Mouse (Mus musculus) lung, postnatal 0 days (tissue): Measurements from ENCODE around the gene Ciart.

Experiments
- CTCF ChIP-seq: IDR thresholded peaks from 2 replicates; pipeline ENCODE4 v1.5.1; 2016; ENCODE audit warnings: antibody characterized with exemption, mild to moderate bottlenecking
- EP300 ChIP-seq: IDR thresholded peaks from 2 replicates; pipeline ENCODE4 v1.6.1; 2016; ENCODE audit warnings: antibody characterized with exemption, mild to moderate bottlenecking, control low read depth

DNA sequence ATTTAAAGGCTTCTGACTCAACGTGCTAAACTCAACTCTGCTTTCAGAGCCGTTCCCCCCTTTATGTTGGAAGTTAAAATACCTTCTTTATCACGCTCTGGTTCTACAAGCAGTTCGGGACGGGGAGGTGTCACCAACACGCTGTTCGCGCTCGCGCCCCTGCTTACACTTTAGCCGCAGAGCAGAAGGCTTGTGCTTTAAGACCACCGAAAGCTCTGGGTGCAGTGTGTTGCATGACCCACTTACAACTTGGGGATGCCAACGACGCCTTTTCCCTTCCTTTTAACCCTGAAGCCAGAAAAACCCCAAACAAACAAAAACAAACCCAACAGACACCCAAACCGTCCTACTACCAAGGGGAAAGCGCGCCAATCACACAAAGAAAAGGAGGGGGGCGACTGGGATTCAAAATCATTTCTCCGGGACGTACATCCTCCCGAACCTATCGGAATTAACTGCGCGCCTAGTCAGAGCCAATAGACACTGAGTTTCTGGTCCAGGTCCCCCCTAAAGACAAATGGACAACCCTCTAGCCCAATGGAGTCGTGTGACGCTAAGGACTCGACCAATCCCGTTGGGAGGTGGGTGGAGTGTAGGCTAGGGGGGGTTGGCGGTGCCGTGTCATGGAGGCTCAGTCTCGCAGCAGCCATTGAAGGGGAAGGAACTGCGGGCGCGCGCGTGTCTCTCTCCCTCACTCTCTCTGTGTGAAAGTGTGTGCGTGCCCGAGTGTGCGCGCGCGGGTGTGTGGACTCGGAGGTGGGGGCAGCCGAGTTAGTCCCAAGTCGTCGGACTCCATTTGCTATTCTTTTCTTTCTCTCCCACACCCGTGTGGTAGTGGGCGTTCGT, 46.8 kb upstream of the Ciart start, which contains the start of gene Anp32e:
- TF ChIP-seq CTCF (no peak), EP300 (peak; percentile 71)
